In genomic region chr3:57562996-57563506, GRCm38 (mm10) we compare ENCODE assay signal across 20 mouse cellular contexts. TPM values are rescaled to one million over a fixed set of nuclear protein-coding genes. Genes with fewer than 3 reads are reported as not detected.
A peak's percentile ranks its signal among the peaks of the same experiment; 100 is the strongest.
DNase-seq lines count a peak whose midpoint lies in the region; ATAC-seq lines count a peak whose summit lies in the region.
"Had no signal": no experiment of that assay in that cellular context is flagged by ENCODE, and none has a peak within 500 bp of the region (broad histone marks: within the 10 kb centered on the region; RNA-seq: fewer than 3 reads in every experiment).

No protein-coding gene starts in this region.

- 82% methylated on average over 6 of the region's 6 CpGs for WGBS in kidney, embryonic 14.5 days
- 47% methylated on average over 6 of the region's 6 CpGs for WGBS in embryonic facial prominence, embryonic 15.5 days

- H3K4me1 ChIP-seq in kidney, embryonic 14.5 days (ENCODE audit: control insufficient read depth, insufficient read depth, low read length) = peaks cover 7% of the 10 kb centered on the region; the same call in 1 of the 2 replicates
- H3K4me1 ChIP-seq in embryonic facial prominence, embryonic 15.5 days = peaks cover 9% of the 10 kb centered on the region; the same call in 1 of the 2 replicates
- H3K4me1 ChIP-seq: midbrain, embryonic 15.5 days; stomach, embryonic 15.5 days had no signal

- no peaks in the 10 kb centered on the region; the same call in 1 of the 2 replicates for H3K36me3 ChIP-seq in kidney, embryonic 14.5 days (ENCODE audit: control insufficient read depth, insufficient read depth, low read length)
- peaks cover 22% of the 10 kb centered on the region for H3K36me3 ChIP-seq in embryonic facial prominence, embryonic 15.5 days
- H3K36me3 ChIP-seq: G1E; midbrain, embryonic 15.5 days; stomach, embryonic 15.5 days had no signal

- no peaks in the 10 kb centered on the region for H3K9me3 ChIP-seq in kidney, embryonic 14.5 days (ENCODE audit: control insufficient read depth, low read length)
- no peaks in the 10 kb centered on the region for H3K9me3 ChIP-seq in embryonic facial prominence, embryonic 15.5 days (replicated peaks)
- H3K9me3 ChIP-seq: G1E; heart, embryonic 13.5 days; midbrain, embryonic 15.5 days; stomach, embryonic 15.5 days had no signal

- DNase-seq in embryo, embryonic 11 days = peak; percentile 25
- no peak for DNase-seq in embryo, embryonic 10 days (ENCODE audit: low spot score)
- no peak for DNase-seq in kidney, adult 9 months
- DNase-seq in R1 (ENCODE audit: low read depth, low spot score) = peak; percentile 64
- DNase-seq in Muller cell, postnatal 12 days (ENCODE audit: inconsistent ontology term) = no peak
- DNase-seq in adipocyte (ENCODE audit: low spot score) = no peak
- DNase-seq: adrenal gland, postnatal 14 days; cerebellum, adult 18-20 months; cerebellum, postnatal 36 days; forebrain, postnatal 0 days; gastrocnemius, postnatal 36 days; kidney, adult 2 months; spleen, adult 18-20 months had no signal

- H3K27me3 ChIP-seq in kidney, embryonic 14.5 days (ENCODE audit: control insufficient read depth, insufficient read depth, low read length) = no peaks in the 10 kb centered on the region
- H3K27me3 ChIP-seq in embryonic facial prominence, embryonic 15.5 days = no peaks in the 10 kb centered on the region
- H3K27me3 ChIP-seq: heart, embryonic 13.5 days; midbrain, embryonic 15.5 days; stomach, embryonic 15.5 days had no signal

- H3K4me3 ChIP-seq in kidney, embryonic 14.5 days (ENCODE audit: low read length) = no peak overlapping the region
- H3K4me3 ChIP-seq in embryonic facial prominence, embryonic 15.5 days (replicated peaks) = no peak overlapping the region
- H3K4me3 ChIP-seq: heart, embryonic 13.5 days; midbrain, embryonic 15.5 days; stomach, embryonic 15.5 days had no signal

- peak overlapping the region; percentile 37; the same call in 1 of the 2 replicates for H3K27ac ChIP-seq in kidney, embryonic 14.5 days (ENCODE audit: low read depth, low read length)
- 0 out of 2 replicates have a peak overlapping the region, but pooled peaks have one; percentile 1 for H3K27ac ChIP-seq in embryonic facial prominence, embryonic 15.5 days (replicated peaks)
- H3K27ac ChIP-seq: midbrain, embryonic 15.5 days; stomach, embryonic 15.5 days had no signal

- no peak overlapping the region for H3K9ac ChIP-seq in kidney, embryonic 14.5 days (ENCODE audit: low read depth, low read length)
- H3K9ac ChIP-seq in embryonic facial prominence, embryonic 15.5 days = no peak overlapping the region
- H3K9ac ChIP-seq: forebrain, postnatal 0 days; heart, embryonic 13.5 days; midbrain, embryonic 15.5 days; stomach, embryonic 15.5 days had no signal

- H3K4me2 ChIP-seq in kidney, embryonic 14.5 days (replicated peaks; ENCODE audit: low read depth, low read length) = no peak overlapping the region
- H3K4me2 ChIP-seq in embryonic facial prominence, embryonic 15.5 days (replicated peaks) = no peak overlapping the region
- H3K4me2 ChIP-seq: midbrain, embryonic 15.5 days; stomach, embryonic 15.5 days had no signal

- ATAC-seq in kidney, embryonic 14.5 days (ENCODE audit: low FRiP score, low TSS enrichment) = no peak
- no peak for ATAC-seq in embryonic facial prominence, embryonic 15.5 days (ENCODE audit: insufficient number of reproducible peaks, low FRiP score, low TSS enrichment, low read depth)
- ATAC-seq: CD4-positive, CD25-positive, alpha-beta regulatory T cell, adult 4 months; forebrain, postnatal 0 days; midbrain, embryonic 15.5 days had no signal

RNA-seq across cellular contexts. Expression of gene Wwtr1, which starts 12.7 kb away (rescaled TPM):
- 17.7 and 20.7 TPM in 2 replicates for polyA plus RNA-seq in kidney, embryonic 14.5 days (2014; fragmentation: Nextera tagmentation; extraction: Ambion mirVana)
- polyA plus RNA-seq in embryonic facial prominence, embryonic 15.5 days (2015; fragmentation: Nextera tagmentation; extraction: Ambion mirVana) = 32.1 and 37.2 TPM in 2 replicates
- polyA plus RNA-seq: CD4-positive, CD25-positive, alpha-beta regulatory T cell, adult 4 months; G1E had no signal

Comparison
In these comparisons a context has a peak if more than half of its experiments do, and no peak if none do; other contexts are left out.
1. DNase-seq: peak in embryo, embryonic 11 days (single experiment) and R1 (single experiment); none in embryo, embryonic 10 days (single experiment), kidney, adult 9 months (single experiment), Muller cell, postnatal 12 days (single experiment) and adipocyte (single experiment).